Mouse (Mus musculus) bone marrow macrophage, adult 2 months (primary cell): ENCODE results near the gene Fut9.

Source experiments
- CTCF ChIP-seq: IDR thresholded peaks from 2 replicates; pipeline ENCODE4 v1.5.1; 2012; ENCODE audit warnings: low read depth, mild to moderate bottlenecking, low read length, moderate library complexity
- POLR2A ChIP-seq: IDR thresholded peaks from 2 replicates; pipeline ENCODE4 v1.6.1; 2012; ENCODE audit warnings: mild to moderate bottlenecking, low read depth, low read length, borderline replicate concordance

DNA sequence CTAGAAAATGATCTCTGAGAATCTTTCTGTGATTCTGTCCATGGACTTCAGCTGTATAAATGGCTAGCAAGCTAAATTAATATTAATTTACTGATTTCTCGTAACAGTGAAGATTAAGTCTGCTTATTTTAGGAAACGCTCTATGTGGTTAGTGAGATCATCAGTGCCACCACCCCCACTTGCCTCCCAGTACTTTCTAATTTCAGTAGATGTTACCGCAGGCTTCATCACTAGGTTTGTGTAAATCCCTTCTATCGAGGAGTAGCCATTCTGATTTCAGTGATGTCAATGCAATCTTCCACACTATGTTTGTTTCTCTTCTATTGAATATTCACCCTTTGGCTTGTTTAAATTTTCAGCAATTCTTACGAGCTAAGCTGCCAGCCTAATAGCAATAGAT, 186.6 kb downstream of the Fut9 start:
- TF ChIP-seq POLR2A (no peak), CTCF (no peak)
